Mouse (Mus musculus) ES-E14 (cell line): Measurements from ENCODE around the gene S100a14. TPM values are rescaled to one million over a fixed set of nuclear protein-coding genes. Genes with fewer than 3 reads are reported as not detected.

Source experiments
- DNase-seq: peaks from one replicate; pipeline ENCODE4 v3.0.0-alpha.2; 2013; ENCODE audit warnings: low read depth, low spot score
- H3K27ac ChIP-seq: 2 replicates; pipeline ENCODE4 v1.5.1; 2012; ENCODE audit warnings: low read depth, mild to moderate bottlenecking, low read length, moderate library complexity, mixed read lengths; ENCODE audit not compliant: poor library complexity, insufficient read depth, severe bottlenecking
- H3K36me3 ChIP-seq: 2 replicates; pipeline ENCODE4 v1.6.1; 2012; ENCODE audit warnings: mild to moderate bottlenecking, low read length, moderate library complexity, mixed read lengths; ENCODE audit not compliant: control insufficient read depth, poor library complexity, insufficient read depth, severe bottlenecking
- H3K4me1 ChIP-seq, 2 experiments: fragments of 150-350 bp in 1 of 2; sonication (generic) in 1 of 2; 2 replicates each; pipeline ENCODE4 v1.6.1; 2012; ENCODE audit warnings: low read length in 2 of 2, mild to moderate bottlenecking in 1 of 2, mixed read lengths in 1 of 2; ENCODE audit not compliant: control insufficient read depth in 2 of 2, insufficient read depth in 2 of 2, poor library complexity in 1 of 2
- H3K4me3 ChIP-seq, 2 experiments: fragments of 150-350 bp in 1 of 2; sonication (generic) in 1 of 2; 2 replicates each; pipeline ENCODE4 v1.5.1; 2012; ENCODE audit warnings: low read length in 2 of 2, low read depth in 1 of 2, mild to moderate bottlenecking in 1 of 2, mixed read lengths in 1 of 2; ENCODE audit not compliant: insufficient read depth in 1 of 2, poor library complexity in 1 of 2, severe bottlenecking in 1 of 2
- H3K9ac ChIP-seq: 2 replicates; pipeline ENCODE4 v1.6.1; 2012; ENCODE audit warnings: low read depth, mild to moderate bottlenecking, low read length, mixed read lengths; ENCODE audit not compliant: poor library complexity, insufficient read depth, severe bottlenecking
- H3K9me3 ChIP-seq: fragments of 150-350 bp; sonication (generic); 2 replicates; pipeline ENCODE4 v1.6.1; 2012; ENCODE audit warnings: low read depth, mild to moderate bottlenecking, low read length; ENCODE audit not compliant: control insufficient read depth, insufficient read depth
- CHD2 ChIP-seq: IDR thresholded peaks from 2 replicates; pipeline ENCODE4 v1.6.1; 2014; ENCODE audit warnings: mild to moderate bottlenecking, low read depth, low read length, inconsistent platforms
- HCFC1 ChIP-seq: IDR thresholded peaks from 2 replicates; pipeline ENCODE4 v1.6.1; 2012; ENCODE audit warnings: low read length, inconsistent platforms, borderline replicate concordance; ENCODE audit not compliant: insufficient read depth
- MAFK ChIP-seq: IDR thresholded peaks from 2 replicates; pipeline ENCODE4 v1.6.1; 2014; ENCODE audit warnings: mild to moderate bottlenecking, low read depth, low read length, inconsistent platforms; ENCODE audit not compliant: insufficient read depth
- ZC3H11A ChIP-seq: IDR thresholded peaks from 2 replicates; pipeline ENCODE4 v1.6.1; 2012; ENCODE audit warnings: low read depth, mild to moderate bottlenecking, inconsistent platforms, low read length, borderline replicate concordance
- ZNF384 ChIP-seq: IDR thresholded peaks from 2 replicates; pipeline ENCODE4 v1.6.1; 2012; ENCODE audit warnings: low read depth, low read length, inconsistent platforms
- in situ Hi-C, 2 experiments: fragments of 600-800 bp; cut with MboI; formaldehyde crosslinking; loops; one replicate each; pipeline ENCODE4 v1.15.1; 2025; ENCODE audit warnings: low sequenced_read_pairs in 2 of 2, inconsistent platforms in 1 of 2; ENCODE audit not compliant: unreplicated experiment in 2 of 2
- total RNA-seq: library from RNA; depleted of rRNA; stranded (reverse); fragments of 300-350 nt; gene quantifications from 2 replicates; pipeline ENCODE4 v1.2.3, GENCODE M21; 2012

The S100a14 gene
- total RNA-seq, 1 experiment = 0.54 TPM

- DNase-seq = no peak
- Histone ChIP-seq H3K9me3 (no peaks in the 10 kb centered on the region), H3K27ac (no peak overlapping the region), H3K9ac (no peak overlapping the region), H3K4me3 (no peak overlapping the region), H3K36me3 (peaks cover 33% of the 10 kb centered on the region), H3K4me1 (0 out of 4 replicates have a peak, but pooled peaks cover 0 to 3% of the 10 kb centered on the region in 2 experiments)
- TF ChIP-seq ZNF384 (no peak), CHD2 (no peak), MAFK (no peak), HCFC1 (no peak), ZC3H11A (no peak)
- in situ Hi-C loops = no loop called here
These were observed 23.2 kb upstream of the S100a14 start for GRCm38 (mm10) chr3:90503444-90503843.

GRCm38 (mm10) chr3:90505216-90505615, 21.4 kb upstream of the S100a14 start:
- H3K4me1 ChIP-seq = 0 out of 4 replicates have a peak, but pooled peaks cover 2 to 3% of the 10 kb centered on the region in 2 experiments
- no peak overlapping the region for H3K9ac ChIP-seq
- no peaks in the 10 kb centered on the region for H3K9me3 ChIP-seq
- DNase-seq = no peak
- no peak overlapping the region for H3K27ac ChIP-seq
- H3K4me3 ChIP-seq = no peak overlapping the region
- in situ Hi-C loops = no loop called here
- H3K36me3 ChIP-seq = peaks cover 30% of the 10 kb centered on the region
- TF ChIP-seq HCFC1 (no peak), ZC3H11A (no peak), CHD2 (no peak), ZNF384 (no peak)

DNA sequence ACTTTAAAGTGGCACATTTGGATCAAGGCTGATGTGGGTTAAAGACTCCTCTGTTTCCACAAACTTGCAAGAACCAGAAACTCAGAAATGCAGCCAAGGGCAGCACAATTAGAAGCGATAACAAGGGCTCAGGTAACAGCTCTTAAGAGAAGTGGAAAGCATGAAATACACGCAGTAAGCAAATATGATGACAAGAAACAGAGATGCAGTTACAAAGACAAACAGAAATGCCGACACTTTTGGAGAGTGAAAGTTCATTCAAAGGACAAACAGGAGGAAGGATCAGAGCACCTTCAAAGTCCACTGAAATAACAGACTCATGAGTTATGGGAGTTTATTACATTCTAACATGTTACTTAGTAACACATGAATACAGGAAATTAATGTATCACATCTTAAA, 20.3 kb upstream of the S100a14 start:
- in situ Hi-C loops = no loop called here

DNA sequence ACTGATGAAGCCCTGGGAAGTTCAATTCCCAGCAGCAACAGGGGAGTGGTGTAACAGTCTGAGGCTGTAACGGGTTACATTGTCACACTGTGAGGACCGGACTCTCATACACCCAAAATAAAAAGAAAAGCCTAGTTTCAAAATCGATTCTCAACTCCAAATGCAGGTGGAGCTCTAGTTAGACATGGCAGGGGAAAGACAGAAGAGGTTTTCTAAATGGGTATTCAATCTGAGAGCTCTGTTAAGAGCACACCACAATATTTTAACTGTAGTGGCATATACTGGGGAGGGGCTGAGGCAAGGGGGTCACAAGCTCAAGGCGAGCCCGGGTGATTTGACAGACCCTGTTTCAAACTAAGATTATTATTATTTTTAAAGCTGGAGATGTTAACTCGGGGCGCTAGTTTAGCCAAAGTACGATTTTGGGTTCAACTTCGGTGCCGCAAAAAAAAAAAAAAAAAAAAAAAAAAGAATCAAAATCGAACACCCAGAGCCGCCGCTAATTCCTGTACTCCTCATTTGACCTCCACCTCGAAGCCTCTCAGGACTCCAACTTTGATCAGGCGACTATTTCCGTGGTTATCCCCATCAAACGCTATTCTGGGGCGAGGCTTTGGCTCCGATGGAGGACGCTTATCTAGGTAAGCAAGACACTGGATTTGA, 18.2 kb upstream of the S100a14 start:
- peak overlapping the region; percentile 100 for H3K9ac ChIP-seq
- TF ChIP-seq CHD2 (no peak), HCFC1 (no peak), MAFK (no peak), ZC3H11A (no peak), ZNF384 (peak; percentile 76)
- peak overlapping the region; percentile 95 for H3K27ac ChIP-seq
- peak overlapping the region; percentile 95 to 98 for H3K4me3 ChIP-seq
- H3K9me3 ChIP-seq = no peaks in the 10 kb centered on the region
- H3K36me3 ChIP-seq = peaks cover 17% of the 10 kb centered on the region
- DNase-seq = no peak
- peaks cover 2 to 8% of the 10 kb centered on the region in 2 experiments; a peak in 1 of 4 replicates for H3K4me1 ChIP-seq
- in situ Hi-C loops = no loop called here

More for the DNA sequence above, 20.3 kb upstream of the S100a14 start:
- no peak overlapping the region for H3K9ac ChIP-seq
- H3K9me3 ChIP-seq = no peaks in the 10 kb centered on the region
- H3K4me1 ChIP-seq = 0 out of 4 replicates have a peak, but pooled peaks cover 2 to 3% of the 10 kb centered on the region in 2 experiments
- no peak for TF ChIP-seq ZNF384
- no peak for TF ChIP-seq ZC3H11A
- no peak for TF ChIP-seq HCFC1
- TF ChIP-seq MAFK = no peak
- TF ChIP-seq CHD2 = no peak
- no peak for DNase-seq
- no peak overlapping the region for H3K27ac ChIP-seq
- H3K4me3 ChIP-seq = no peak overlapping the region
- H3K36me3 ChIP-seq = peaks cover 26% of the 10 kb centered on the region
